8 mouse cellular contexts compared by ENCODE assay signal in the genomic region with DNA sequence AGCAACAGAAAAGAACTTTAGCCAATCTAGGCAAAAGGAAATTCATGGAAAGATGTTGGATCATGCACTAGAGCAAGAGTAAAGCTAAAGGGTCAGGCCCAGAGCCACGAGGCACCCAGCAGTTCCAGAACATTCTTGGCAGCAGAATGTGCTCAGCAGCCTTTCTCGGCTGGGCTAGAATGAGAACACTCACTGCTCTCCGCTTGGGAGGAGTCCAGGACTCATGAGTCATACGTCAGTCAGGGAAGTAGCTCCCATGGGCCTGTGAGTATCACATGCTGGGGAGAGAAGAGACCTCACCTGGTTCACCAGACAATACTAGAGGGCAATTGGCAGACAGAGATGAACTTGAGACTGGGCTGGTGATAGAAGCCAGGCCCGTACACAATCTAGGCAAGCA. TPM values are rescaled to one million over a fixed set of nuclear protein-coding genes. Genes with fewer than 3 reads are reported as not detected.
DNase-seq lines count a peak whose midpoint lies in the region; ATAC-seq and TF ChIP-seq lines count a peak whose summit lies in the region.

No protein-coding gene starts in this region.

- TF ChIP-seq CTCF in liver, adult 2 months (IDR thresholded peaks at IDR 0.05; ENCODE audit: low read depth, low read length) = no peak
- TF ChIP-seq CTCF in stomach, postnatal 0 days (IDR thresholded peaks at IDR 0.05; ENCODE audit: low read depth) = no peak

- no peak overlapping the region for H3K27ac ChIP-seq in liver, adult 2 months (replicated peaks; ENCODE audit: insufficient read depth, low read depth, low read length)
- H3K27ac ChIP-seq in stomach, postnatal 0 days (replicated peaks) = 0 out of 2 replicates have a peak overlapping the region, but pooled peaks have one; percentile 18
- no peak overlapping the region for H3K27ac ChIP-seq in forebrain, embryonic 14.5 days (ENCODE audit: low read depth, low read length)

- no peak overlapping the region for H3K9ac ChIP-seq in liver, adult 2 months (ENCODE audit: low read depth, low read length)
- no peak overlapping the region for H3K9ac ChIP-seq in stomach, postnatal 0 days (ENCODE audit: low read length)
- no peak overlapping the region for H3K9ac ChIP-seq in forebrain, embryonic 14.5 days (ENCODE audit: low read length)

- no peak overlapping the region for H3K4me2 ChIP-seq in stomach, postnatal 0 days (replicated peaks; ENCODE audit: low read depth)
- H3K4me2 ChIP-seq in forebrain, embryonic 14.5 days (ENCODE audit: low read length) = no peak overlapping the region

- H3K9me3 ChIP-seq in stomach, postnatal 0 days (ENCODE audit: control insufficient read depth, low read length) = no peaks in the 10 kb centered on the region
- H3K9me3 ChIP-seq in forebrain, embryonic 14.5 days (replicated peaks; ENCODE audit: control insufficient read depth, low read length) = no peaks in the 10 kb centered on the region

- DNase-seq in liver, adult 2 months (ENCODE audit: extremely low read depth, low read depth, low spot score) = peak; percentile 65
- no peak for DNase-seq in liver
- peak; percentile 27 to 37 for DNase-seq in frontal cortex, postnatal 10 days (ENCODE audit: low spot score in 2 of 2)
- peak; percentile 64 to 67 for DNase-seq in kidney, adult 8-10 months
- DNase-seq in left cerebral cortex, postnatal 4 days = peak; percentile 19
- peak; percentile 82 for DNase-seq in stomach, postnatal 0 days (ENCODE audit: low spot score)
- DNase-seq in forebrain, embryonic 14.5 days (ENCODE audit: low spot score) = no peak

- no peak for TF ChIP-seq POLR2A in liver, adult 2 months (IDR thresholded peaks at IDR 0.05; ENCODE audit: extremely low read depth, insufficient read depth, low read length)

- TF ChIP-seq EP300 in stomach, postnatal 0 days (optimal IDR thresholded peaks at IDR 0.05) = no peak

- intact Hi-C loops in left cerebral cortex, postnatal 4 days (cut with DNase I) = no loop called here

- H3K4me1 ChIP-seq in liver, adult 2 months (ENCODE audit: control insufficient read depth, insufficient read depth, low read length) = peaks cover 5% of the 10 kb centered on the region
- no peaks in the 10 kb centered on the region for H3K4me1 ChIP-seq in stomach, postnatal 0 days (replicated peaks; ENCODE audit: control insufficient read depth, insufficient read depth)
- no peaks in the 10 kb centered on the region for H3K4me1 ChIP-seq in forebrain, embryonic 14.5 days (ENCODE audit: control insufficient read depth, insufficient read depth, low read length)

- ATAC-seq in stomach, postnatal 0 days (ENCODE audit: low FRiP score, low TSS enrichment) = peak; percentile 92
- no peak for ATAC-seq in forebrain, embryonic 14.5 days
- no peak for ATAC-seq in CD4-positive, CD25-positive, alpha-beta regulatory T cell, adult 4 months

- no peaks in the 10 kb centered on the region for H3K79me2 ChIP-seq in liver, adult 2 months (ENCODE audit: control insufficient read depth, insufficient read depth, low read length)

- no peaks in the 10 kb centered on the region for H3K36me3 ChIP-seq in liver, adult 2 months (ENCODE audit: control insufficient read depth, insufficient read depth, low read length)
- H3K36me3 ChIP-seq in stomach, postnatal 0 days (ENCODE audit: control insufficient read depth, insufficient read depth, low read length) = no peaks in the 10 kb centered on the region
- no peaks in the 10 kb centered on the region for H3K36me3 ChIP-seq in forebrain, embryonic 14.5 days (ENCODE audit: control insufficient read depth, insufficient read depth, low read length)

- H3K4me3 ChIP-seq in liver, adult 2 months (ENCODE audit: insufficient read depth, low read depth, low read length) = no peak overlapping the region
- no peak overlapping the region for H3K4me3 ChIP-seq in stomach, postnatal 0 days (ENCODE audit: low read depth, low read length)
- H3K4me3 ChIP-seq in forebrain, embryonic 14.5 days (ENCODE audit: low read depth, low read length) = no peak overlapping the region

- H3K27me3 ChIP-seq in liver, adult 2 months (ENCODE audit: control insufficient read depth, insufficient read depth, low read length) = no peaks in the 10 kb centered on the region
- no peaks in the 10 kb centered on the region for H3K27me3 ChIP-seq in stomach, postnatal 0 days (ENCODE audit: control insufficient read depth, insufficient read depth, low read length)
- no peaks in the 10 kb centered on the region for H3K27me3 ChIP-seq in forebrain, embryonic 14.5 days (replicated peaks; ENCODE audit: control insufficient read depth, insufficient read depth, low read length)

- WGBS in liver, adult 2 months = 38% methylated on average over 5 of the region's 5 CpGs
- 17% methylated on average over 5 of the region's 5 CpGs for WGBS in stomach, postnatal 0 days
- WGBS in forebrain, embryonic 14.5 days = 72% methylated on average over 5 of the region's 5 CpGs

RNA-seq across cellular contexts. Expression of a gene that starts 39.8 kb away (rescaled TPM):
- 6.7 and 8.2 TPM in 2 replicates for total RNA-seq in liver, adult 2 months (2014; rRNA removed)
- 5.6 and 6.7 TPM in 2 replicates for polyA plus RNA-seq in liver, adult 2 months (2012; rRNA removed)
- total RNA-seq in left cerebral cortex, postnatal 4 days (2021) = 10 to 100 TPM; 67.6 to 70.6 TPM
- polyA plus RNA-seq in stomach, postnatal 0 days (2015; fragmentation: Nextera tagmentation; extraction: Ambion mirVana) = 10.4 and 12.7 TPM in 2 replicates
- polyA plus RNA-seq in forebrain, embryonic 14.5 days (2014; fragmentation: Nextera tagmentation; extraction: Ambion mirVana) = 16.7 and 16.9 TPM in 2 replicates
- polyA plus RNA-seq in CD4-positive, CD25-positive, alpha-beta regulatory T cell, adult 4 months (2017; shearing (Covaris generic)) = 10 to 100 TPM; 11.8 to 13.7 TPM

Comparison
In these comparisons a context has a peak if more than half of its experiments do, and no peak if none do; other contexts are left out.
1. DNase-seq: peak in liver, adult 2 months (single experiment), frontal cortex, postnatal 10 days (2 of 2), kidney, adult 8-10 months (2 of 2), left cerebral cortex, postnatal 4 days (single experiment) and stomach, postnatal 0 days (single experiment); none in liver (single experiment) and forebrain, embryonic 14.5 days (single experiment).